Mouse (Mus musculus): ENCODE data around the gene Prkca.

- TF ChIP-seq CTCF (IDR thresholded peaks at IDR 0.05; ENCODE audit: insufficient read depth, low read depth, low read length) (no peak), POLR2A (IDR thresholded peaks at IDR 0.05; ENCODE audit: insufficient read depth, low read depth, low read length) (no peak)
Observed at GRCm38 (mm10) chr11:108079454-108079853, 264.3 kb downstream of the Prkca start.

All from olfactory bulb, adult 2 months (tissue).